Mouse (Mus musculus) left cerebral cortex, postnatal 25 days (tissue): ENCODE data around the gene Ttc5. TPM values are rescaled to one million over a fixed set of nuclear protein-coding genes. Genes with fewer than 3 reads are reported as not detected.
A peak's percentile ranks its signal among the peaks of the same experiment; 100 is the strongest.
"Not testable (repeated sequence)": the region's sequence is repeated elsewhere in the genome, so short reads cannot be mapped to it uniquely, and the experiment has no call there.

ENCODE experiments used
- DNase-seq, 2 experiments: peaks; one replicate each; pipeline ENCODE4 v3.0.0; 2022; ENCODE audit warnings: low spot score in 2 of 2, mixed read lengths in 1 of 2
- intact Hi-C: fragments of 180-260 bp; cut with DNase I; formaldehyde crosslinking; loops from one replicate; pipeline ENCODE4 v1.15.1; 2025
- total RNA-seq, 2 experiments: library from RNA; stranded (reverse); gene quantifications; 2 replicates each; pipeline ENCODE4 v1.2.3; 2021

Gene Ttc5
- total RNA-seq, 2 experiments from 2014 or later = 57.2 to 63.9 TPM

DNA sequence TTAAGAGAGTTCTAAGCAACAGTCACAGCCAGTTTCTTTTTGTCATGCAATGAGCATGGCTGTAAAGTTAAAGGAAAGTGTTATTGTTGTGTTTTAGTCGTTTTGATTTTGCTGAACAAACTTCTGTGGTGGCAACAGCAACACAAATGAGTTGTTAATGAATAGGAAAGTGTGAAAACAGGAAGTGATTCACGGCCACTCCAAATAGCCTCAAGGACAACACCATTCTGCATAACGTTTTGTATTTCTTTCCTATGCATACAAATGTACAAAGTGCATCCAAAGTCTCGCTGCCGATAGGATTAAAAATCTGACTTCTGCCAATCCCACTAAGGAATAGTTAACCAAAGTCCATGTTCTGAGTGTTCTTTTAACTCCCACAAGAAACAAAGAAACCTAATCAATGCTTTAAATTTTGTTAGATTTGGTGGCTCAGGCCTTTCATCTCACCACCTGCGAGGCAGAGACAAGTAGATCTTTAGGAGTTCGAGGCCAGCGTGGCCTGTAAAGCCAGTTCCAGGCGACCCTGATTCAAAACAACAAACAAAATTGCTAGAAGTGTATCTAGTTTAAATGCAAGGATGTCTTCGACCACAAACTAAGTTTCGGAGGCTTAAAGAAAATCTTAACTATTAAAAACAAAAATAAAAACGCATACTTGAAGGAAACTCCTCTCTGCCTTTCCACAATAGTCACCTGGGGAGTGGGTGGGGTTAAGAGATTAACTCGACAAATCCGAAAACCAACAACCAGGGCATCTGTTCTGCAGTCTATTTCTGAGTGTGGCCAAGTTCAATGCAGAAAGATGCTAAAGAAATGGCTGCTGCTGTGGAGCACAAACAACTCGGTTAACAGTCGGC lies 698 bp downstream of the Ttc5 start:
- intact Hi-C loops = loop anchor here (1.0 to 10.0 kb wide), 2 partner anchors 23 to 720 kb away; partner anchors contain the start of genes Ccnb1ip1 and Parp2
- no peak for DNase-seq

DNA sequence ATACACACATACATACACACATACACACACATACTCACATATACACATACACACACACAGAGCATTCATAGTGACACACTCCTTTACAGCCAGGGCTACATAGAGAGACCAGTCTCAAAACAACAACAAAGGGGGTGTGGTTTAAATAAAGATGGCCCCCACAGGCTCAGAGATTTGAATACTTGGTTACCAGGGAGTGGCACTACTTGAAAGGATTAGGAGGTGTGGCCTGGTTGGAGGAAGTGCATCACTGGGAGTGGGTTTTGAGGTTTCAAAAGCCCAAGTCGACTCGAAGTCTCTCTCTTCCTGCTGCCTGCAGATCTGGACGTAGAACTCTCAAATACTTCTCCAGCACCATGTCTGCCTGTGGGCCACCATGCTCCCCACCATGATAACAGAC lies 3.2 kb downstream of the Ttc5 start:
- intact Hi-C loops = loop anchor here (10.0 kb wide), 1 partner anchor 717 kb away; no protein-coding TSS in a partner anchor

DNA sequence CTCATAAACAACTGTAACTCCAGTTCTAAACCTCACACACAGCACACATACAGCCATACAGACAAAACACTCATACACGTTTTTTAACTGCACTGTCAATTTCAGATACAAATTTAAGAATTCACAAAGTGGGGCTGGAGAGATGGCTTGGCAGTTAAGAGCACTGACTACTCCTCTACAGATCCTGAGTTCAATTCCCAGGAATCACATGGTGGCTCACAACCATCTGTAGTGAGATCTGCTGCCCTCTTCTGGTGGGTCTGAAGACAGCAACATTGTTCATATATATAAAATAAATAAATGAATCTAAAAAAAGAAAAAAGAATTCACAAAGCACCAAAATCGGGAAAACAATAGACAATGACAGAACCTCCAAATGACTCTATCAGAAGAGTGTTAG lies 14.0 kb downstream of the Ttc5 start:
- intact Hi-C loops = loop anchor here (5.0 kb wide), 1 partner anchor 909 kb away; no protein-coding TSS in a partner anchor
- DNase-seq = no peak

More for the DNA sequence above, 3.2 kb downstream of the Ttc5 start:
- DNase-seq = no peak

DNA sequence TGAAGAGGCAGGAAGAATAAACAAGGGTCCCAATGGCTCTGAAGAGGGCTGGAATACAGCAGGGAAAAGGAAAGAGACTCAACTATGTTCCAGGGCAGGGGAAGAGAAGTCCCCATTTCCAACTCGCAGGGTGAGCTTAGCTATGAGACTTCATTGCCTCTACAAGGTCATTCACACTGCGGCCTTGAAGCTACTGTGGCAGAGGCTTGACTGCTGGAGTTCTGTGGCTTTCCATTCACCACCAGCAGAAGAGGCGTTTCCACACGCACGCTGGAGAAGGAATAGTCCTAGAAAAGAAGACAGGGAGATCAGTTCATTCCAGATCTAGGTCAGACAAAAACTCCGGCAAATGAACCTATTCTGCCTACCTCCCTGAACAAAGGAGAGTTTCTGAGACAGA lies 19.6 kb downstream of the Ttc5 start:
- DNase-seq = no peak
- intact Hi-C loops = no loop called here

DNA sequence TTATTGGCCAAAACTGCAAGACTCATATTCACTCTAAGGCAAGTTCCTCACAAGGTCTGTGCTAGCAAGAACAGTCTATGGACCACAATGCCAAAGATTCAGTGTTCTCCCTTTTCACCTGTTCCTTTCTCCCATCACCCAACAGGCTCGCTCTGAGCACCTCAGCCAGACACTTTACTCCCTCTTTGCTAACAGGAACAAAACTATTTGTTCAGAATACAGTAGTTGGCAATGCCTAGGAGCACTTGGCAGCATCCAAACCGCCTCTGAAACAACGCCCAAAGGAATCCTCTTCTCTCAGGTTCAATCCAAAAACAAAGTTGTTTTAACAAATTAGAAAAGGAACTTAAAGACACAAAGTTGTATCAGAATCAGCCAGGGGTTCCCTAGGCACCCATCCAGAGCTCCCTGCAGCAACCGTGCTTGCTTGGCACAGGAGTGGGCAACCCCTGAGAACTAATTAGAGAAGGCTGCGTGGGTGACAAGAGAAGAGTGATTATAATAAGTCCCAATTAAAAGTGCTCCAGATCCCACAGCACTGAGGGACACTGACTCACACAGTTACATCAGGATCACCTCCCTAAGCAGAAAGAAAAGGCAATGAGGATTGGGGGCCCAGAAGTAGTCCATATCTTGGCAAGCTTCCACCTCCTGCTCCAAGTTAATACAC lies 26.8 kb downstream of the Ttc5 start:
- intact Hi-C loops = no loop called here
- DNase-seq = peak; percentile 41 to 49

DNA sequence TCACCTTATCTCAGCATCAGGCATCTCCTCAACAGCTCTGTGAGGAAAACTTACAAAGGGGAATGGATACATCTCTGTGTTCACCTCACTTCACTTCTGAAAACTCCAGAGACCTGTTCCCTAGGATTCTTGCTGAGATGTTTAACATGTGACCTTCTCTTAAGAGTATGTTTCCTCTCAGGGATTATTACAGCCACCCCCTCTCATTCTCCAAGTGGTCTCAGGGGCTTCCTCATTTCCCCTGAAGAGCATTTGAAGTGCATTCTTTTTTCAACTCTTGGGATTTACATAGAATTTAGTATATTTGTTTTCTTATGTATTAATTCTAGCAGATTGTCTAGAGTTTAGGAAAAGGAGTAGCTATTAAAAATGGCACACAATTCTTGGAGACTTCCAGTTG lies 40.3 kb downstream of the Ttc5 start, which contains the start of gene Olfr749:
Gene Olfr749, minus strand, starts transcription at position 101 of the 400 bp plus-strand sequence.
- intact Hi-C loops = no loop called here
- DNase-seq = no peak

DNA sequence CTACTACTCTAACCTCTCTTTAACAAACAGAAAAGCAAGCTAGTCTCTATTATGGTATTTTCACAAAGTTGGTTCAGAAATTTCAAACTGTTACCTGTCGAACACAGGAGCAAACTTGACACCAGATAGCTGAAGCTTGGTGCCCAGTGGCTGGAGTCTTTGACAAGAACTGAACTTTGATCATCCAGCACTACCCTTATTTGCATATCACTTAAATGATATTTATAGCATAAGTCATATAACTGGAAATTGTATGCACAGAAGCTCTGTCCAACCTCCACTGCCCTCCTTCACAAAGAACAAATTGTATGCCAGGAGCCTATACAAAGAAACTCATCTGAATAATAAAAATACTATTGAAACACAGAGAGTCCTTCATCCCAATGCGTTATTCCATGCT lies 43.7 kb downstream of the Ttc5 start:
- intact Hi-C loops = no loop called here
- DNase-seq = no peak

DNA sequence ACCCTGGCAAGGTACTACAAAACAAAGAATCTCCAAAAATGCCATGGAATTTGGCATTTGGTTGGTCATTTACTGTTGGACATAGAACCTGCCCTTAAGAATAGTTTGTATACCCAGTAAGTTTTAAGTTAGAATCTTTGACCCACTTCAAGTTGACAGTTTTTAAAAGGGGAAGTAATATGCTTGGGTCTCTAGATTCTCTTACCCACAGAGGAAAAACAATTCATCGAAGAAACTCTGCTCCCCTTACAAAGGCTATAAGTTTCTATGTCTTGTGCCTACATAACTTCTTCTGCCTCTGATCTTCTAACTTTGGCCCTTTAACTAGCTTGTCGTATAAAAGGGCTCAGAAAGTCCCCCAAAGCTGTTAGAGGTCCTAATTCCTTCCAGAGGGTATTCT lies 45.0 kb downstream of the Ttc5 start:
- intact Hi-C loops = no loop called here
- DNase-seq = no peak

DNA sequence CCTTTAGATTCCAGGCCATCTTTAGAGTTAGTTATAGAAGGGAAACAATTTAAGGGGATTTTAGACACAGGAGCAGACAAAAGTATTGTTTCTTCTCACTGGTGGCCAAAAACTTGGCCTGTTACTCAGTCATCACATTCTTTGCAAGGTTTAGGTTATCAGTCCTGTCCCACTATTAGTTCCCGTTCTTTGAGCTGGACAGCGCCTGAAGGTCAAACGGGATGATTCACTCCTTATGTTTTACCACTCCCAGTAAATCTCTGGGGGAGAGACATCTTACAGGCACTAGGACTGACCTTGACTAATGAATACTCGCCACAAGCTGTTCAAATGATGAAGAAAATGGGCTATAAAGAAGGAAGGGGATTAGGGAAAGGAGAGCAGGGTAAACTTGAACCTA lies 62.9 kb downstream of the Ttc5 start:
- DNase-seq, intact Hi-C loops: not testable (repeated sequence)

DNA sequence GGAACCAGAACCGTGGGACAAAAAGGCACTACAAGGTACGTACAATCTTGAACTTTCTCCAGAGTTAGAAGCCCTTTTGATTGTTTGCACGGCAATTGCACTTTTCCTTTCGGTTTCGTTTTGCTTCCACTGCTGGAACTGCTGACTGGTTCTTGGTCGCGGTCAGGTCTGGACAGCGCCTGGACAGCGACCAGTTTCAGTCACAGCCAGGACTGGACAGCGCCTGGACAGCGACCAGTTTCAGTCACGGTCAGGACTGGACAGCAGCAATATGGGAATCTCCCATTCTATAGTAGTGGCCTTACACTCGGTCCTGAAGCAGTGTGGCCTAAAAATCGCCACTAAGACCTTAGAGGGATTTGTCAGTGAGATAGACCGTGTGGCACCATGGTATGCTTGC lies 65.4 kb downstream of the Ttc5 start:
- DNase-seq, intact Hi-C loops: not testable (repeated sequence)

Other genes starting within 250 kb of the Ttc5 start
- not detected for gene Olfr744, start 170.6 kb downstream of the Ttc5 start, total RNA-seq
- not detected for gene Olfr745, start 146.1 kb downstream of the Ttc5 start, total RNA-seq
- not detected for gene Olfr746, start 138.4 kb downstream of the Ttc5 start, total RNA-seq
- gene Olfr747, start 92.3 kb downstream of the Ttc5 start, total RNA-seq = not detected
- not detected for gene Olfr748, start 78.1 kb downstream of the Ttc5 start, total RNA-seq
- not detected for gene Olfr749, start 40.4 kb downstream of the Ttc5 start, total RNA-seq
- not detected for gene Ccnb1ip1, start 22.2 kb upstream of the Ttc5 start, total RNA-seq
- gene Parp2, start 22.3 kb upstream of the Ttc5 start, total RNA-seq = 10 to 100 TPM; 23.0 to 24.7 TPM
- 1 to 10 TPM; 2.4 to 5.0 TPM for gene Tep1, start 85.0 kb upstream of the Ttc5 start, total RNA-seq
- 1 to 10 TPM; 2.3 to 3.2 TPM for gene Klhl33, start 112.0 kb upstream of the Ttc5 start, total RNA-seq
- 10 to 100 TPM; 30.7 to 34.6 TPM for gene Osgep, start 139.4 kb upstream of the Ttc5 start, total RNA-seq
- 10 to 100 TPM; 51.7 to 55.9 TPM for gene Apex1, start 139.4 kb upstream of the Ttc5 start, total RNA-seq
- gene Pip4p1, start 145.3 kb upstream of the Ttc5 start, total RNA-seq = 100 to 1,000 TPM in 1 of 2 experiments, 10 to 100 TPM in 1; 97.5 to 102 TPM
- 10 to 100 TPM; 12.0 to 13.6 TPM for gene Pnp, start 145.6 kb upstream of the Ttc5 start, total RNA-seq
- gene Gm49342, start 159.0 kb upstream of the Ttc5 start, total RNA-seq = 10 to 100 TPM; 11.4 to 18.0 TPM
- 1 to 10 TPM; 1.1 to 1.9 TPM for gene Pnp2, start 170.5 kb upstream of the Ttc5 start, total RNA-seq
- gene Rnase10, start 222.2 kb upstream of the Ttc5 start, total RNA-seq = under 1 TPM in 1 of 2 experiments, not detected in 1; 0.27 TPM